9 mouse cellular contexts compared by ENCODE assay signal in genomic region chr4:3068306-3069223, GRCm38 (mm10).
A peak's percentile ranks its signal among the peaks of the same experiment; 100 is the strongest.
DNase-seq lines count a peak whose midpoint lies in the region; ATAC-seq lines count a peak whose summit lies in the region.
"Had no signal": no experiment of that assay in that cellular context is flagged by ENCODE, and none has a peak within 500 bp of the region (broad histone marks: within the 10 kb centered on the region; RNA-seq: fewer than 3 reads in every experiment).

No protein-coding gene starts in this region.

- no peak overlapping the region for H3K27ac ChIP-seq in neural tube, embryonic 11.5 days (ENCODE audit: low read depth, low read length)
- H3K27ac ChIP-seq in limb, embryonic 13.5 days = no peak overlapping the region
- H3K27ac ChIP-seq: liver, embryonic 15.5 days had no signal

- no peaks in the 10 kb centered on the region; the same call in 1 of the 2 replicates for H3K36me3 ChIP-seq in neural tube, embryonic 11.5 days (ENCODE audit: control insufficient read depth, insufficient read depth, low read length)
- no peaks in the 10 kb centered on the region for H3K36me3 ChIP-seq in limb, embryonic 13.5 days
- H3K36me3 ChIP-seq: liver, embryonic 15.5 days had no signal

- no peaks in the 10 kb centered on the region for H3K27me3 ChIP-seq in neural tube, embryonic 11.5 days (ENCODE audit: control insufficient read depth, insufficient read depth, low read length)
- no peaks in the 10 kb centered on the region for H3K27me3 ChIP-seq in limb, embryonic 13.5 days
- H3K27me3 ChIP-seq: liver, embryonic 15.5 days had no signal

- H3K9ac ChIP-seq in neural tube, embryonic 11.5 days (ENCODE audit: low read length) = no peak overlapping the region
- no peak overlapping the region for H3K9ac ChIP-seq in limb, embryonic 13.5 days
- H3K9ac ChIP-seq: liver, embryonic 15.5 days had no signal

- DNase-seq in gastrocnemius, postnatal 10 days = peak; percentile 4
- DNase-seq in gastrocnemius, postnatal 25 days = no peak
- peak; percentile 8 for DNase-seq in neural tube, embryonic 11.5 days (ENCODE audit: low spot score)
- no peak for DNase-seq in neural tube, embryonic 10.5 days (ENCODE audit: extremely low spot score, low spot score)
- DNase-seq in spleen, postnatal 36 days (ENCODE audit: low spot score in 2 of 2) = peak; percentile 1
- DNase-seq in layer of hippocampus, adult 9-11 months = no peak
- DNase-seq in layer of hippocampus, adult 9-10 months (ENCODE audit: low spot score) = no peak

- H3K4me1 ChIP-seq in neural tube, embryonic 11.5 days (ENCODE audit: control insufficient read depth, insufficient read depth, low read length) = no peaks in the 10 kb centered on the region
- no peaks in the 10 kb centered on the region for H3K4me1 ChIP-seq in limb, embryonic 13.5 days
- H3K4me1 ChIP-seq: liver, embryonic 15.5 days had no signal

- 89% methylated on average over 6 of the region's 6 CpGs for WGBS in neural tube, embryonic 11.5 days
- WGBS in limb, embryonic 13.5 days = 83% methylated on average over 6 of the region's 6 CpGs

- no peak overlapping the region for H3K4me2 ChIP-seq in neural tube, embryonic 11.5 days (ENCODE audit: low read depth)
- H3K4me2 ChIP-seq in limb, embryonic 13.5 days (replicated peaks) = no peak overlapping the region
- H3K4me2 ChIP-seq: liver, embryonic 15.5 days had no signal

- no peak for ATAC-seq in neural tube, embryonic 11.5 days (ENCODE audit: insufficient read depth, low FRiP score, low TSS enrichment)
- peak; percentile 39 for ATAC-seq in limb, embryonic 13.5 days (ENCODE audit: low FRiP score, low read depth)

- H3K9me3 ChIP-seq in neural tube, embryonic 11.5 days (ENCODE audit: control insufficient read depth, low read length) = peaks cover 73% of the 10 kb centered on the region
- H3K9me3 ChIP-seq in limb, embryonic 13.5 days = peaks cover 90% of the 10 kb centered on the region

- no peak overlapping the region for H3K4me3 ChIP-seq in neural tube, embryonic 11.5 days (ENCODE audit: low read depth, low read length)
- no peak overlapping the region for H3K4me3 ChIP-seq in limb, embryonic 13.5 days
- H3K4me3 ChIP-seq: liver, embryonic 15.5 days had no signal

Comparison
In these comparisons a context has a peak if more than half of its experiments do, and no peak if none do; other contexts are left out.
1. DNase-seq: peak in gastrocnemius, postnatal 10 days (single experiment), neural tube, embryonic 11.5 days (single experiment) and spleen, postnatal 36 days (2 of 2); none in gastrocnemius, postnatal 25 days (single experiment), neural tube, embryonic 10.5 days (single experiment), layer of hippocampus, adult 9-11 months (single experiment) and layer of hippocampus, adult 9-10 months (single experiment).